Mouse (Mus musculus) bone marrow, adult 2 months (tissue): ENCODE results near the gene Slc25a51.

Experiments
- CTCF ChIP-seq: fragments of 200-500 bp; IDR thresholded peaks from 2 replicates; pipeline ENCODE4 v1.5.1; 2011; ENCODE audit warnings: low read length, control low read depth; ENCODE audit not compliant: control insufficient read depth, insufficient read depth
- POLR2A ChIP-seq: fragments of 200-500 bp; IDR thresholded peaks from 2 replicates; pipeline ENCODE4 v1.6.1; 2011; ENCODE audit warnings: low read depth, mild to moderate bottlenecking, control low read depth, low read length, borderline replicate concordance; ENCODE audit not compliant: control insufficient read depth

DNA sequence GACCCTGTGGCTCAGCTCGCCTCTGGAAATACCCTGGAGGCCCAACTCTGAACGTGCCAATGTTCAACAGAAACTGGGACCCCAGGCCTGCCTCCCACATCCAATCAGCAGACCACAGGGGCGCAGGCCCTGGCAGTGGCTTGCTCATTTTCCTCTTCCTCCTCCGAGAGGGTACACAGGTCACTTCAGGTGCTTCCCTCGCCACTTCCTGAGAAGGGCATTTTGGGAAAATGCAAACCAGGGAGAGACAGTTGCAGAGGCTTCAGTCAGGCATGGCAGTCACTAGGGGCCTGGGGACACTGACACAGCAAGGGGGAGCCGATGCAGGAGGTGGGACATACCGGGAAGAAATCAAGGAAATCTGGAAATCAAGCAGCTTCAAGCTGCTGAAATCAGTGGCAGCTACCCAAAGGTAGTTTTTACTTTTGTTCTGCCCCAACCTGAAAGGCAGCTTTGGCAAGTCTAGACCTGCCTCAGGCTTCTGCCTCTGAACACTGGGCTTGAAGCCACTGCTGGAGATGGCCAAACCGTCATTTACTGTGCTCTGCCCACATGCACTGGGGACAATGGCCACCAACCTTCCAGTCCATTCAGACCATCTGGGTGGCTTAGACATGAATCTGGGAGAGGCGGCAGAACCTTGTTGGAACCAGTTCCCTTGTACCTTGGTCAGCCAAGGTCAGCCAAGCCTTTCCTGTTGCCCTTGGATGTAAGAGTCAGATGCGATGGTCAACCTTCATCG is 13.1 kb upstream of the Slc25a51 start:
- TF ChIP-seq CTCF (no peak), POLR2A (no peak)
